Mouse (Mus musculus): Measurements from ENCODE around the gene Wdr31.

DNA sequence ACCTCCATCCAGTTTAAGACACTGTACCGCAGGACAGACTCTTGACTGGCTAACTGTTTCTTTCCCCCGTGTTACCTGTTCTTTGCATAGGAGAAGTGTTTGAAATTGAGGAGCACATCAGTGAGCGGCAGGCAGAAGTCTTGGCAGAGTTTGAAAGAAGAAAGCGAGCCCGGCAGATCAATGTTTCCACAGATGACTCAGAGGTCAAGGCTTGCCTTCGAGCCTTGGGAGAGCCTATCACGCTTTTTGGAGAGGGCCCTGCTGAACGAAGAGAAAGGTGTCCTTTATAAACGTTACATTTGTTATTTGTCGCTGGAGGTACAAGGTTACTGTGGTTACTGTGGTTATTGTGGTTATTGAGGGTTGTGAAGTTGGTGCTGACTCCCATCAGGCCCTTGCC is 59.1 kb downstream of the Wdr31 start:
- no peak for TF ChIP-seq POLR2A (IDR thresholded peaks at IDR 0.05; ENCODE audit: borderline replicate concordance, control insufficient read depth, low read depth, low read length)
- no peak for TF ChIP-seq CTCF (IDR thresholded peaks at IDR 0.05; ENCODE audit: control insufficient read depth, insufficient read depth, low read length)
